Mouse (Mus musculus): ENCODE data around the gene Entpd2.

The Entpd2 gene

GRCm38 (mm10) chr2:25429435-25430180 is 33.9 kb downstream of the Entpd2 start:
- DNase-seq (ENCODE audit: extremely low read depth, low read depth): no peak

GRCm38 (mm10) chr2:25430395-25431233 is 34.9 kb downstream of the Entpd2 start:
- DNase-seq (ENCODE audit: extremely low read depth, low read depth): no peak

- DNase-seq (ENCODE audit: extremely low read depth, low read depth): no peak
These were observed 35.7 kb downstream of the Entpd2 start for GRCm38 (mm10) chr2:25431308-25431855.

GRCm38 (mm10) chr2:25432326-25433098 is 36.8 kb downstream of the Entpd2 start:
- no peak for DNase-seq (ENCODE audit: extremely low read depth, low read depth)

GRCm38 (mm10) chr2:25433101-25433500 is 37.4 kb downstream of the Entpd2 start:
- DNase-seq (ENCODE audit: extremely low read depth, low read depth): no peak

GRCm38 (mm10) chr2:25434292-25434691 is 38.6 kb downstream of the Entpd2 start:
- DNase-seq (ENCODE audit: extremely low read depth, low read depth): no peak

GRCm38 (mm10) chr2:25436286-25436820 is 40.7 kb downstream of the Entpd2 start:
- no peak for DNase-seq (ENCODE audit: extremely low read depth, low read depth)

- no peak for DNase-seq (ENCODE audit: extremely low read depth, low read depth)
These were observed 45.4 kb downstream of the Entpd2 start for GRCm38 (mm10) chr2:25441067-25441466.

GRCm38 (mm10) chr2:25442682-25443081 is 47.0 kb downstream of the Entpd2 start:
- no peak for DNase-seq (ENCODE audit: extremely low read depth, low read depth)
